Mouse (Mus musculus) right cerebral cortex, adult 2 months (tissue): ENCODE measurements around the gene 1700020D05Rik.

Experiments
- DNase-seq, 2 experiments: peaks; one replicate each; pipeline ENCODE4 v3.0.0; 2021 to 2022; ENCODE audit warnings: low spot score in 2 of 2

The 1700020D05Rik gene

GRCm38 (mm10) chr19:5503687-5504086 lies at the start of gene 1700020D05Rik:
1700020D05Rik (minus strand) TSS chr19:5503787.
- DNase-seq, result no peak

GRCm38 (mm10) chr19:5547471-5548056 lies 44.0 kb upstream of the 1700020D05Rik start:
- no peak for DNase-seq

- no peak for DNase-seq
These were observed 40.4 kb upstream of the 1700020D05Rik start for GRCm38 (mm10) chr19:5544031-5544430.

- DNase-seq, result no peak
These were observed 39.8 kb upstream of the 1700020D05Rik start for GRCm38 (mm10) chr19:5543362-5543761.

- DNase-seq, result no peak
These were observed 35.2 kb upstream of the 1700020D05Rik start for GRCm38 (mm10) chr19:5538786-5539185.

GRCm38 (mm10) chr19:5532520-5532919 lies 28.9 kb upstream of the 1700020D05Rik start:
- no peak for DNase-seq

GRCm38 (mm10) chr19:5530138-5530524 lies 26.5 kb upstream of the 1700020D05Rik start:
- DNase-seq, result no peak

- peak; percentile 95 for DNase-seq
These were observed 25.9 kb upstream of the 1700020D05Rik start for GRCm38 (mm10) chr19:5529325-5530137.

GRCm38 (mm10) chr19:5525204-5525603 lies 21.6 kb upstream of the 1700020D05Rik start:
- DNase-seq, result no peak

GRCm38 (mm10) chr19:5518721-5519120 lies 15.1 kb upstream of the 1700020D05Rik start:
- no peak for DNase-seq

GRCm38 (mm10) chr19:5516906-5517505 lies 13.4 kb upstream of the 1700020D05Rik start:
- DNase-seq, result no peak

GRCm38 (mm10) chr19:5515840-5516777 lies 12.5 kb upstream of the 1700020D05Rik start:
- no peak for DNase-seq

GRCm38 (mm10) chr19:5513005-5513349 lies 9.4 kb upstream of the 1700020D05Rik start:
- DNase-seq, result no peak

GRCm38 (mm10) chr19:5512091-5513004 lies 8.8 kb upstream of the 1700020D05Rik start:
- DNase-seq, result no peak

GRCm38 (mm10) chr19:5511074-5511632 lies 7.6 kb upstream of the 1700020D05Rik start:
- no peak for DNase-seq

- peak; percentile 99 for DNase-seq
These were observed 6.7 kb upstream of the 1700020D05Rik start, which contains the start of gene Snx32 for GRCm38 (mm10) chr19:5510031-5511026. Snx32 (minus strand) TSS chr19:5510538.

- no peak for DNase-seq
These were observed 3.2 kb downstream of the 1700020D05Rik start for GRCm38 (mm10) chr19:5500330-5500875.

GRCm38 (mm10) chr19:5496052-5496370 lies 7.6 kb downstream of the 1700020D05Rik start:
- no peak for DNase-seq
